Mouse (Mus musculus) limb, embryonic 12.5 days (tissue): ENCODE measurements around the gene Arfgap3. TPM values are rescaled to one million over a fixed set of nuclear protein-coding genes. Genes with fewer than 3 reads are reported as not detected.
A peak's percentile ranks its signal among the peaks of the same experiment; 100 is the strongest.
"Not testable (repeated sequence)": the region's sequence is repeated elsewhere in the genome, so short reads cannot be mapped to it uniquely, and the experiment has no call there.

Experiments used
- ATAC-seq: fragments of 200-750 bp; cut with Nextera tagmentation; 2 replicates; pipeline ENCODE4 v1.8.0; 2017; ENCODE audit warnings: low read depth, moderate TSS enrichment; ENCODE audit not compliant: insufficient number of reproducible peaks, insufficient read depth, low FRiP score, low TSS enrichment
- H3K27ac ChIP-seq: fragments of 300-500 bp; sonication (generic); 2 replicates; pipeline ENCODE4 v1.5.1; 2016; ENCODE audit warnings: mild to moderate bottlenecking, moderate library complexity
- H3K27me3 ChIP-seq: fragments of 300-500 bp; sonication (generic); 2 replicates; pipeline ENCODE4 v1.6.1; 2016; ENCODE audit warnings: mild to moderate bottlenecking, moderate library complexity
- H3K36me3 ChIP-seq: fragments of 300-500 bp; sonication (generic); 2 replicates; pipeline ENCODE4 v1.6.1; 2016; ENCODE audit warnings: mild to moderate bottlenecking, moderate library complexity
- H3K4me1 ChIP-seq: fragments of 300-500 bp; sonication (generic); replicated peaks from 2 replicates; pipeline ENCODE4 v1.6.1; 2016
- H3K4me2 ChIP-seq: fragments of 300-500 bp; sonication (generic); 2 replicates; pipeline ENCODE4 v1.6.1; 2016; ENCODE audit warnings: mild to moderate bottlenecking, moderate library complexity
- H3K4me3 ChIP-seq: fragments of 300-500 bp; sonication (generic); replicated peaks from 2 replicates; pipeline ENCODE4 v1.5.1; 2016; ENCODE audit warnings: mild to moderate bottlenecking
- H3K9ac ChIP-seq: fragments of 300-500 bp; sonication (generic); replicated peaks from 2 replicates; pipeline ENCODE4 v1.6.1; 2016; ENCODE audit warnings: mild to moderate bottlenecking, moderate library complexity
- H3K9me3 ChIP-seq: fragments of 300-500 bp; sonication (generic); 2 replicates; pipeline ENCODE4 v1.6.1; 2016; ENCODE audit warnings: mild to moderate bottlenecking, moderate library complexity
- WGBS: fragments of 180-500 bp; shearing (Covaris S2); methylation state at CpG from one replicate; pipeline ENCODE4 v1.1.7; 2016; 5-methylcytosine and 5-hydroxymethylcytosine counted together
- polyA plus RNA-seq: library from polyadenylated mRNA; unstranded; fragments of >200 nt; fragmentation: Nextera tagmentation; extraction: Ambion mirVana; gene quantifications from 2 replicates; pipeline ENCODE4 v1.2.1, GENCODE M21; 2016

Gene Arfgap3
- polyA plus RNA-seq, 1 experiment from 2014 or later = 40.3 TPM

- no peak for ATAC-seq
- H3K4me3 ChIP-seq = no peak overlapping the region
- H3K9me3 ChIP-seq = no peaks in the 10 kb centered on the region
- peaks cover 31% of the 10 kb centered on the region for H3K36me3 ChIP-seq
- H3K4me1 ChIP-seq = peaks cover 15% of the 10 kb centered on the region
- H3K27me3 ChIP-seq = no peaks in the 10 kb centered on the region
- no peak overlapping the region for H3K4me2 ChIP-seq
- 89% methylated on average over 15 of the region's 15 CpGs for WGBS
- H3K27ac ChIP-seq = no peak overlapping the region
- H3K9ac ChIP-seq = no peak overlapping the region
Measured at GRCm38 (mm10) chr15:83345898-83346529, 4.0 kb downstream of the Arfgap3 start.

- ATAC-seq = no peak
- no peaks in the 10 kb centered on the region for H3K27me3 ChIP-seq
- no peaks in the 10 kb centered on the region for H3K9me3 ChIP-seq
- 78% methylated on average over 7 of the region's 7 CpGs for WGBS
- no peak overlapping the region for H3K4me3 ChIP-seq
- peaks cover 40% of the 10 kb centered on the region for H3K36me3 ChIP-seq
- H3K27ac ChIP-seq = no peak overlapping the region
- no peak overlapping the region for H3K9ac ChIP-seq
- H3K4me2 ChIP-seq = no peak overlapping the region
- H3K4me1 ChIP-seq = peaks cover 15% of the 10 kb centered on the region
Measured at GRCm38 (mm10) chr15:83344956-83345355, 5.1 kb downstream of the Arfgap3 start.

- Histone ChIP-seq H3K4me3 (no peak overlapping the region), H3K27me3 (no peaks in the 10 kb centered on the region), H3K9me3 (no peaks in the 10 kb centered on the region), H3K4me2 (no peak overlapping the region), H3K4me1 (peaks cover 10% of the 10 kb centered on the region), H3K27ac (peak overlapping the region; percentile 35; the same call in 1 of the 2 replicates), H3K36me3 (peaks cover 40% of the 10 kb centered on the region), H3K9ac (no peak overlapping the region)
- WGBS = 34% methylated on average over 7 of the region's 7 CpGs
- ATAC-seq = no peak
Measured at GRCm38 (mm10) chr15:83344157-83344556, 5.9 kb downstream of the Arfgap3 start.

- Histone ChIP-seq H3K4me3 (no peak overlapping the region), H3K9ac (no peak overlapping the region), H3K36me3 (peaks cover 71% of the 10 kb centered on the region), H3K9me3 (no peaks in the 10 kb centered on the region), H3K27me3 (no peaks in the 10 kb centered on the region), H3K4me1 (no peaks in the 10 kb centered on the region), H3K4me2 (no peak overlapping the region), H3K27ac (no peak overlapping the region)
- ATAC-seq = no peak
- WGBS = 88% methylated on average over 6 of the region's 6 CpGs
Measured at GRCm38 (mm10) chr15:83338908-83339307, 11.1 kb downstream of the Arfgap3 start.

GRCm38 (mm10) chr15:83337903-83338870 is 11.9 kb downstream of the Arfgap3 start:
- ATAC-seq = no peak
- Histone ChIP-seq H3K9me3 (no peaks in the 10 kb centered on the region), H3K27me3 (no peaks in the 10 kb centered on the region), H3K9ac (no peak overlapping the region), H3K27ac (no peak overlapping the region), H3K4me2 (no peak overlapping the region), H3K4me1 (no peaks in the 10 kb centered on the region), H3K36me3 (peaks cover 77% of the 10 kb centered on the region), H3K4me3 (no peak overlapping the region)
- WGBS = 78% methylated on average over 8 of the region's 8 CpGs

GRCm38 (mm10) chr15:83332373-83332772 is 17.7 kb downstream of the Arfgap3 start:
- H3K4me3 ChIP-seq = no peak overlapping the region
- H3K27me3 ChIP-seq = no peaks in the 10 kb centered on the region
- no peak for ATAC-seq
- H3K27ac ChIP-seq = no peak overlapping the region
- H3K9me3 ChIP-seq = no peaks in the 10 kb centered on the region
- H3K9ac ChIP-seq = no peak overlapping the region
- H3K4me2 ChIP-seq = no peak overlapping the region
- peaks cover 94% of the 10 kb centered on the region for H3K36me3 ChIP-seq
- no peaks in the 10 kb centered on the region for H3K4me1 ChIP-seq
- 84% methylated on average over 3 of the region's 3 CpGs for WGBS

- peaks cover 80% of the 10 kb centered on the region for H3K36me3 ChIP-seq
- WGBS = 90% methylated on average over 5 of the region's 5 CpGs
- ATAC-seq = no peak
Measured at GRCm38 (mm10) chr15:83328952-83329351, 21.1 kb downstream of the Arfgap3 start.

GRCm38 (mm10) chr15:83323071-83323470 is 27.0 kb downstream of the Arfgap3 start:
- Histone ChIP-seq H3K27ac (no peak overlapping the region), H3K4me2 (no peak overlapping the region), H3K9me3 (no peaks in the 10 kb centered on the region), H3K9ac (no peak overlapping the region), H3K27me3 (no peaks in the 10 kb centered on the region), H3K4me1 (no peaks in the 10 kb centered on the region), H3K4me3 (no peak overlapping the region), H3K36me3 (peaks cover 67% of the 10 kb centered on the region)
- WGBS = 82% methylated on average over 2 of the region's 2 CpGs
- no peak for ATAC-seq

More at GRCm38 (mm10) chr15:83328952-83329351, 21.1 kb downstream of the Arfgap3 start:
- H3K4me2 ChIP-seq = no peak overlapping the region
- no peaks in the 10 kb centered on the region for H3K27me3 ChIP-seq
- H3K9me3 ChIP-seq = no peaks in the 10 kb centered on the region
- H3K27ac ChIP-seq = no peak overlapping the region
- H3K9ac ChIP-seq = no peak overlapping the region
- no peaks in the 10 kb centered on the region for H3K4me1 ChIP-seq
- H3K4me3 ChIP-seq = no peak overlapping the region

GRCm38 (mm10) chr15:83314914-83315313 is 35.1 kb downstream of the Arfgap3 start:
- Histone ChIP-seq H3K4me2 (no peak overlapping the region), H3K9ac (no peak overlapping the region), H3K4me1 (no peaks in the 10 kb centered on the region), H3K36me3 (peaks cover 72% of the 10 kb centered on the region), H3K27ac (no peak overlapping the region), H3K9me3 (no peaks in the 10 kb centered on the region), H3K4me3 (no peak overlapping the region), H3K27me3 (no peaks in the 10 kb centered on the region)
- no peak for ATAC-seq
- WGBS = 77% methylated on average over 1 of the region's 1 CpGs

GRCm38 (mm10) chr15:83309878-83310277 is 40.2 kb downstream of the Arfgap3 start:
- H3K27ac ChIP-seq = no peak overlapping the region
- H3K4me2 ChIP-seq = no peak overlapping the region
- H3K4me1 ChIP-seq = no peaks in the 10 kb centered on the region
- H3K4me3 ChIP-seq = no peak overlapping the region
- no peaks in the 10 kb centered on the region for H3K9me3 ChIP-seq
- no peaks in the 10 kb centered on the region for H3K27me3 ChIP-seq
- H3K9ac ChIP-seq = no peak overlapping the region
- WGBS = 91% methylated on average over 5 of the region's 5 CpGs
- H3K36me3 ChIP-seq = peaks cover 81% of the 10 kb centered on the region
- ATAC-seq = no peak

- H3K4me3 ChIP-seq, H3K27ac ChIP-seq, H3K4me1 ChIP-seq, H3K4me2 ChIP-seq, H3K27me3 ChIP-seq, H3K9me3 ChIP-seq, ATAC-seq, H3K9ac ChIP-seq: not testable (repeated sequence)
- peaks cover 80% of the 10 kb centered on the region for H3K36me3 ChIP-seq
- WGBS = 79% methylated on average over 1 of the region's 1 CpGs
Measured at GRCm38 (mm10) chr15:83308708-83309107, 41.3 kb downstream of the Arfgap3 start.
